Mouse (Mus musculus) olfactory bulb, adult 2 months (tissue): Measurements from ENCODE around the gene Mypn.

Experiments used
- CTCF ChIP-seq: fragments of 200-500 bp; IDR thresholded peaks from 2 replicates; pipeline ENCODE4 v1.5.1; 2012; ENCODE audit warnings: low read depth, mild to moderate bottlenecking, low read length, moderate library complexity; ENCODE audit not compliant: insufficient read depth
- POLR2A ChIP-seq: fragments of 200-500 bp; IDR thresholded peaks from 2 replicates; pipeline ENCODE4 v1.6.1; 2012; ENCODE audit warnings: mild to moderate bottlenecking, low read depth, low read length, moderate library complexity; ENCODE audit not compliant: insufficient read depth

DNA sequence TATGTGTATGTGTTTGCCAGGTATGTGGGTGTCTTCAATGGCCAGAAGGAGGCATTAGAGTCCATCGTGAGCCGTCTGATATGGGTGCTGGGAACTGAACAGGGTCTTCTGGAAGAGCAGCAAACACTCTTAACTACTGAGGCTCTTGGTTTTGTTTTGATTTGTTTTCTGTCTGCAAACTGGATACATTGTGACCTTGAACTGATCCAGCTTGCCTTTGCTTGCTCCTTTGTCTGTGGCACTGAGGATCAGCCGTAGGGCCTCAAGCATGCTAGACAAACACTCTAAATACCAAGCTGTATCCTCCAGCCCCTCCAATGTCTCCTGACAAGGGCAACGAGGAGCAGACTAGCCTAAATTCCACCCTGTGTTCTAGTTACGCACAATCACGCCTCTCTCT, 76.6 kb downstream of the Mypn start:
- TF ChIP-seq CTCF (no peak), POLR2A (no peak)
